Mouse (Mus musculus): ENCODE data around the gene Zfp827. TPM values are rescaled to one million over a fixed set of nuclear protein-coding genes. Genes with fewer than 3 reads are reported as not detected.

The Zfp827 gene
- total and polyA plus RNA-seq, 2 experiments from 2014 or later = 6.1 to 23.3 TPM

DNA sequence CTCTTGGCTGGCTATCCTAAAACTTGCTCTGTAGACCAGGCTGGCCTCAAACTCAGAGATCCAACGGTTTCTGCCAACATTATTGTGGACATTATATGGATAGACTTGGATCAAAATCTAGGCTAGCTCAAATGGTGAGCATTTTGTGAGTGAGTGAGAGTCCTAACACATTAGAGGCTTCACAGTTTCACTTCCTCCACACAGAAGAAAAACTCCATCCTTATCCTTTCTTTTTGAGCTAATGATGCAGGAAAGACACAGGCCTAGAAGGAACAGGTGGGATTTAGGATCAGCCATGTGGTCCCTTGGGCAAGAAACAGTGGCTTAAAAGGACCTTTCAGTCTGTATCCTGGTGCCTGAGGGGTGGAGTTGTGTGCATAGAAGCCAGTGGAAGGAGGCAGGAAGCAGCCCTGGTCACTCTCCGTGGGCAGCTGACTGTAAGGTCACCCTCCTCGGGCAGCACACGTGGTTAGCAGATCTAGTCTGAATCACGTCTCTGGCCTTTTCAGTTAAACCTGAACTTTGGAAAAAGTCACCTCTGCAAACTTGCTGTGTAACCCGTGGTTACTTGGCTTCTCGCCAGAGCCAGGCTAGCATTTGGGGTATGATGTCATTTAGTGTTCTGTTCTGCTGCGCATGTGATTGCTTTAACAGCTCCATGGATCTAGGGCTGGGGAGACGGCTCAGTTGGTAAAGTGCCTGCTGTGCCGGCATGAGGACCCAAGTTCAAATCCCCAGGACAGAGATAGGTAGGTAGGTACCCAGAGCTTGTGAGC is 134.5 kb downstream of the Zfp827 start:
- Histone ChIP-seq H3K36me3 (ENCODE audit: insufficient read depth) (no peaks in the 10 kb centered on the region; the same call in 1 of the 2 replicates), H3K9ac (no peak overlapping the region), H3K4me3 (ENCODE audit: low read depth, low read length) (no peak overlapping the region), H3K4me1 (ENCODE audit: insufficient read depth) (peaks cover 13% of the 10 kb centered on the region; the same call in 1 of the 2 replicates), H3K4me2 (ENCODE audit: low read depth) (no peak overlapping the region), H3K27ac (ENCODE audit: low read depth, low read length) (no peak overlapping the region), H3K9me3 (ENCODE audit: low read length) (no peaks in the 10 kb centered on the region), H3K27me3 (ENCODE audit: insufficient read depth, low read length) (no peaks in the 10 kb centered on the region)
- ATAC-seq (peak; percentile 73), DNase-seq (peak; percentile 65)
- WGBS = 36% methylated on average over 10 of the region's 10 CpGs
- TF ChIP-seq CTCF (IDR thresholded peaks at IDR 0.05; ENCODE audit: low read depth) = no peak

DNA sequence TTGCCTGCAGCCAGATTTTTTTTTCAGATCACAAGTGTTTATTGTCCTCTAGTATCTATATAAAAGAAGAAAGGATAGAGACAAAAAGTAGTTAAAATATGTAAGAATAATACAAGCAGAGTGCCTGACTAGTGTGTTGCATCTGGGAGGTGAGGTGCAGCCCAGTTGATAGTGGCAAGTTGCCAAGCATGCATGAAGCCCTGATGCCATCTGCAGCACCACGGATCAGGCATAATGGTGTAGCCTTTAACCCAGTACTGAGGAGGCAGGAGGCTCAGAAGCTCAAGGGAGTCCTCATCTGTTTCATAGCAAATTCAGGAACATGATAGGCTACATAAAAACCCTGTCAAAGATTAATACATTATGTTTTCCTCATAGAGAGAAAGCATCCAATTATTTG is 136.1 kb downstream of the Zfp827 start:
- 5% methylated on average over 1 of the region's 1 CpGs for WGBS
- no peak for DNase-seq
- H3K4me3 ChIP-seq (ENCODE audit: low read depth, low read length) = no peak overlapping the region
- ATAC-seq = no peak
- H3K27me3 ChIP-seq (ENCODE audit: insufficient read depth, low read length) = no peaks in the 10 kb centered on the region
- no peaks in the 10 kb centered on the region for H3K9me3 ChIP-seq (ENCODE audit: low read length)
- no peak overlapping the region for H3K9ac ChIP-seq
- H3K4me1 ChIP-seq (ENCODE audit: insufficient read depth) = peaks cover 13% of the 10 kb centered on the region; the same call in 1 of the 2 replicates
- H3K36me3 ChIP-seq (ENCODE audit: insufficient read depth) = no peaks in the 10 kb centered on the region; the same call in 1 of the 2 replicates
- H3K4me2 ChIP-seq (ENCODE audit: low read depth) = no peak overlapping the region
- TF ChIP-seq CTCF (IDR thresholded peaks at IDR 0.05; ENCODE audit: low read depth) = no peak
- no peak overlapping the region for H3K27ac ChIP-seq (ENCODE audit: low read depth, low read length)

DNA sequence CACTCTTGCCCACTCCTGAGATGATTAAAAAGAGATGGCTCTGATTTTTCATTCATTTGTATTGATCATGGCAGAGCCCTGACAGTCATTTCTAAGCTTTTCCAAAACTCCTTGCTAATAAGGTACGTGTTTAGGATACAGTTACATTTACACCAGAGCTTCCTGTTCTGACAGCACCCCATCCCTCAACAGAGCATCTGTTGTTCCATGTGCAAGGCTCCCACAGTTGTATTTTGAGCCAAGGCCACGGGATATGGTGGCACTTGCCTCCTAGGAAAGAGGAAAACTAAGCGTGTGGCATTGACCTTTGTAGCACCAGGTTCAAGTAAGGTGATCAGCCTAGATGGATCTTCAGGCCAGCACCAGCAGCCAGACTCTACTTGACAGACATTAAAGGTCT is 137.0 kb downstream of the Zfp827 start:
- ATAC-seq = peak; percentile 32; the same call in 1 of the 2 replicates

DNA sequence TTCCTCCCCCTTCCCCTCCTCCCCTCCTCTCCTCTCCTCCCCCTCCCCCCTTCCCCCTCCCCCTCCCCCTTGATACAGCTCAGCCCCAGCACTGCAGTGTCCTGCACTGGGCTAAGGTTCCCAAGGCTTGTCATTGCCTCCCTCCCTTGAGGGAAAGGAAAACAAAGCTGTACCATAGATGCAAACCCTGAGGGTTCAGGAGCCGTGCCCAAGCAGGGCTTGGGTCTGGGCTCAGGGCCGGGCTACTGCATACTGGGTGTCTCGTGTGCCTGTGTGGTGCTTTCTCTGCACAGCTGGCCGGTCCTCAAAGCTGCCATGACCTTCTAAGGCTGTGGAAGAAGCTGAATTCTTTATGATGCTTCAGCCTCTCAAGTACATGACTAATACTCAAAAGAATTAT is 145.4 kb downstream of the Zfp827 start:
- no peak overlapping the region for H3K9ac ChIP-seq
- no peaks in the 10 kb centered on the region for H3K4me1 ChIP-seq (ENCODE audit: insufficient read depth)
- H3K36me3 ChIP-seq (ENCODE audit: insufficient read depth) = no peaks in the 10 kb centered on the region; the same call in 1 of the 2 replicates
- no peak for DNase-seq
- no peak overlapping the region for H3K4me2 ChIP-seq (ENCODE audit: low read depth)
- no peaks in the 10 kb centered on the region for H3K27me3 ChIP-seq (ENCODE audit: insufficient read depth, low read length)
- 65% methylated on average over 4 of the region's 4 CpGs for WGBS
- TF ChIP-seq CTCF (IDR thresholded peaks at IDR 0.05; ENCODE audit: low read depth) = no peak
- H3K9me3 ChIP-seq (ENCODE audit: low read length) = no peaks in the 10 kb centered on the region
- H3K4me3 ChIP-seq (ENCODE audit: low read depth, low read length) = no peak overlapping the region
- no peak overlapping the region for H3K27ac ChIP-seq (ENCODE audit: low read depth, low read length)
- no peak for ATAC-seq

More for the DNA sequence above, 137.0 kb downstream of the Zfp827 start:
- Histone ChIP-seq H3K27ac (ENCODE audit: low read depth, low read length) (0 out of 2 replicates have a peak overlapping the region, but pooled peaks have one; percentile 50), H3K9me3 (ENCODE audit: low read length) (no peaks in the 10 kb centered on the region), H3K4me1 (ENCODE audit: insufficient read depth) (peaks cover 13% of the 10 kb centered on the region; the same call in 1 of the 2 replicates), H3K9ac (no peak overlapping the region), H3K36me3 (ENCODE audit: insufficient read depth) (no peaks in the 10 kb centered on the region; the same call in 1 of the 2 replicates), H3K4me3 (ENCODE audit: low read depth, low read length) (no peak overlapping the region), H3K4me2 (ENCODE audit: low read depth) (no peak overlapping the region), H3K27me3 (ENCODE audit: insufficient read depth, low read length) (no peaks in the 10 kb centered on the region)
- DNase-seq = no peak
- WGBS = 50% methylated on average over 3 of the region's 3 CpGs
- TF ChIP-seq CTCF (IDR thresholded peaks at IDR 0.05; ENCODE audit: low read depth) = no peak

DNA sequence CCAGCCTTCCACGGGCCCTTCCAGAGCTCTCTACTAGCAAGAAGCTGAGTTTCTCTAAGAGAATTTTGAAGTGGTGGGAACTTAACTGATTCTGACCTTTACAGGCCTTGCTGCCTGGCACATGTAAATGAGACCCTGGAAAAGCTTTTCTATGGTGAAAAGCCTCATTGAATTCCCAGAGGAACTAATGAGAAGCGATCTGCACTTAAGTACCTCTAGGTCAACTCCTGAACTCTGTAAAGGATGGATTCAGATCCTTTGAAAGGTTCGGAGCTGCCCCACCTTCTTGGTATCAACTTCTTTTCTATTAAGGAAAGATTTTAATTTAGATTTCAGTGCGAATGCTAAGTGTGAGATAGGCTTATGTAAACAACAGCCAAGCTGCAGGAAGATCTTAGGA is 147.8 kb downstream of the Zfp827 start:
- no peaks in the 10 kb centered on the region for H3K4me1 ChIP-seq (ENCODE audit: insufficient read depth)
- no peak for ATAC-seq
- H3K27ac ChIP-seq (ENCODE audit: low read depth, low read length) = no peak overlapping the region
- no peaks in the 10 kb centered on the region for H3K27me3 ChIP-seq (ENCODE audit: insufficient read depth, low read length)
- no peaks in the 10 kb centered on the region for H3K9me3 ChIP-seq (ENCODE audit: low read length)
- no peak overlapping the region for H3K4me2 ChIP-seq (ENCODE audit: low read depth)
- TF ChIP-seq CTCF (IDR thresholded peaks at IDR 0.05; ENCODE audit: low read depth) = no peak
- peaks cover 11% of the 10 kb centered on the region; the same call in 1 of the 2 replicates for H3K36me3 ChIP-seq (ENCODE audit: insufficient read depth)
- no peak overlapping the region for H3K9ac ChIP-seq
- WGBS = 46% methylated on average over 4 of the region's 4 CpGs
- no peak overlapping the region for H3K4me3 ChIP-seq (ENCODE audit: low read depth, low read length)
- no peak for DNase-seq

DNA sequence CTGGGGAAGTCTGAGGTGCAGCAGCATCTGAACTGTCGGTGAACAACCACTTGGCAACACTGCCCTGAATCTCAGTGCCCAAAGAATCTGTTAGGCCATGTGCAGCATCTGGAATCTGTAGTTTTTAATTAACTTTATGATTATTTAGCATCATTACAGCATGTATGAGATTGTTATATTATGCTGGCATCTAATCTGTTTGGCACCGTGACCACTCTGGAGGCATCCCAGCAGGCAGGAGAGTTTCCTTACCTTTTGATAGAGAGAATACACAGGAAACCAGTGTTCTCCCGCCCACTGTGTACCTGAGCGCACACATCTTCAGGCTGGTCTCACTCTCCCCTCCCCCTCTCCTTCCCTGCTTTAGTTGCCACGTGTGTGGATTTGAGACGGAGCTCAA is 151.4 kb downstream of the Zfp827 start:
- H3K4me3 ChIP-seq (ENCODE audit: low read depth, low read length) = no peak overlapping the region
- no peak overlapping the region for H3K4me2 ChIP-seq (ENCODE audit: low read depth)
- H3K9ac ChIP-seq = no peak overlapping the region
- no peaks in the 10 kb centered on the region for H3K27me3 ChIP-seq (ENCODE audit: insufficient read depth, low read length)
- H3K27ac ChIP-seq (ENCODE audit: low read depth, low read length) = no peak overlapping the region
- no peaks in the 10 kb centered on the region for H3K4me1 ChIP-seq (ENCODE audit: insufficient read depth)
- no peaks in the 10 kb centered on the region for H3K9me3 ChIP-seq (ENCODE audit: low read length)
- ATAC-seq (no peak), DNase-seq (no peak)
- TF ChIP-seq CTCF (IDR thresholded peaks at IDR 0.05; ENCODE audit: low read depth) = no peak
- peaks cover 16% of the 10 kb centered on the region; the same call in 1 of the 2 replicates for H3K36me3 ChIP-seq (ENCODE audit: insufficient read depth)
- WGBS = 83% methylated on average over 6 of the region's 6 CpGs

DNA sequence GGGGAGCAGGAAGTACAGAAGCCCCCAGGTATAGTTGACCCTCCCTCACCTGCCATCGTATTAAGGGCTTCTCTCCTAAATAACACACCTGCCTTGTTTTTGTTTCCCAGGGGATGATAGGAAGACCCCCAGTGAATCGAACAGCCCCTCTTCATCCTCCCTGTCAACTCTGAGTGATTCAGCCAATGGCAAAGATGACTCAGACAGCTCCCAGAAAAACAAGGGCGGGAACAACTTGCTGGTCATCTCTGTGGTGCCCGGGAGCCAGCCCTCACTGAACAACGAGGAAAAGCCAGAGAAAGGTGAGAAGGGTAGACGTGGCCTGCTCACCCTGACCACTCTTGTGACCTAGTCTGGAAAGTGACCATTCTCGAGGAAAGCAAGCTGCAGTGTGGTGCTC is 157.3 kb downstream of the Zfp827 start:
- H3K27me3 ChIP-seq (ENCODE audit: insufficient read depth, low read length) = no peaks in the 10 kb centered on the region
- no peaks in the 10 kb centered on the region for H3K9me3 ChIP-seq (ENCODE audit: low read length)
- no peak overlapping the region for H3K9ac ChIP-seq
- no peak overlapping the region for H3K4me3 ChIP-seq (ENCODE audit: low read depth, low read length)
- no peaks in the 10 kb centered on the region for H3K4me1 ChIP-seq (ENCODE audit: insufficient read depth)
- H3K27ac ChIP-seq (ENCODE audit: low read depth, low read length) = no peak overlapping the region
- DNase-seq (no peak), ATAC-seq (no peak)
- TF ChIP-seq CTCF (IDR thresholded peaks at IDR 0.05; ENCODE audit: low read depth) = no peak
- H3K4me2 ChIP-seq (ENCODE audit: low read depth) = no peak overlapping the region
- peaks cover 41% of the 10 kb centered on the region for H3K36me3 ChIP-seq (ENCODE audit: insufficient read depth)
- 90% methylated on average over 7 of the region's 7 CpGs for WGBS

Measured in forebrain, postnatal 0 days (tissue).